Mouse (Mus musculus) lung, postnatal 0 days (tissue): ENCODE measurements around the gene Dhx9.

ENCODE experiments used
- CTCF ChIP-seq: IDR thresholded peaks from 2 replicates; pipeline ENCODE4 v1.5.1; 2016; ENCODE audit warnings: antibody characterized with exemption, mild to moderate bottlenecking
- EP300 ChIP-seq: IDR thresholded peaks from 2 replicates; pipeline ENCODE4 v1.6.1; 2016; ENCODE audit warnings: antibody characterized with exemption, mild to moderate bottlenecking, control low read depth

DNA sequence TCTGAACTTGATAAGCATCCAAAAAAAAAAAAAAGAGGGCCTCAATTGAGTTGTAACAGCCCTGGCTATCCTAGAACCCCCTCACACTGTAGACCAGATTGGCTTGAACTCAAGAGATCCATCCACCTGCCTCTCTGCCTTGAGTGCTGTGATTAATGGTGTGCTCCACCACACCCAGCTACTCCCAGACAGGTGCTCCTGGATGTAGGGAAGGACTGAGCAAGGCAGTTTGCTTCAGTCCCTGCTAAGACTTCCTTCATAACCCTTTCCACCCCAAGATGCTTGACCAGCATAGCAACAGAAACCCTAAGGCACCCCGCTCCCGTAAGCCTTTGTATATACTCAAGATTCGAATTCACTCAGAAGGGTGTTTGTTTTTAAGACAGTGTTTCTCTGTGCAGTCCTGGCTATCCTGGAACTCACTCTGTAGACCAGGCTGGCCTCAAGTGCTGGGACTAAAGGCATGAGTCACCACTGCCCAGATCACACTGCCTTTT is 34.3 kb downstream of the Dhx9 start:
- TF ChIP-seq EP300 (no peak), CTCF (no peak)
